Mouse (Mus musculus) kidney, adult 11 months (tissue): ENCODE results near the gene Stra6.

ENCODE experiments used
- DNase-seq: peaks from one replicate; pipeline ENCODE4 v3.0.0; 2022

The Stra6 gene

GRCm38 (mm10) chr9:58133893-58134884, 70.6 kb downstream of the Stra6 start:
- DNase-seq, result no peak

- DNase-seq, result no peak
These were observed 71.3 kb downstream of the Stra6 start for GRCm38 (mm10) chr9:58134906-58135305.

GRCm38 (mm10) chr9:58135921-58136321, 72.3 kb downstream of the Stra6 start:
- DNase-seq, result no peak

- peak; percentile 24 for DNase-seq
These were observed 76.4 kb downstream of the Stra6 start for GRCm38 (mm10) chr9:58139947-58140346.

GRCm38 (mm10) chr9:58143419-58143818, 79.8 kb downstream of the Stra6 start:
- DNase-seq, result no peak

- DNase-seq, result no peak
These were observed 81.1 kb downstream of the Stra6 start for GRCm38 (mm10) chr9:58144664-58145063.

GRCm38 (mm10) chr9:58145417-58145816, 81.8 kb downstream of the Stra6 start:
- DNase-seq, result no peak

- no peak for DNase-seq
These were observed 85.2 kb downstream of the Stra6 start for GRCm38 (mm10) chr9:58148806-58149205.

GRCm38 (mm10) chr9:58150733-58151361, 87.3 kb downstream of the Stra6 start:
- no peak for DNase-seq

GRCm38 (mm10) chr9:58153095-58153494, 89.5 kb downstream of the Stra6 start:
- no peak for DNase-seq

GRCm38 (mm10) chr9:58155366-58155765, 91.8 kb downstream of the Stra6 start:
- DNase-seq, result peak; percentile 30

GRCm38 (mm10) chr9:58156819-58157560, 93.4 kb downstream of the Stra6 start:
- DNase-seq, result no peak

GRCm38 (mm10) chr9:58157838-58158237, 94.2 kb downstream of the Stra6 start:
- DNase-seq, result no peak

GRCm38 (mm10) chr9:58158541-58159311, 95.1 kb downstream of the Stra6 start:
- DNase-seq, result no peak

- DNase-seq, result no peak
These were observed 96.3 kb downstream of the Stra6 start for GRCm38 (mm10) chr9:58159855-58160254.

GRCm38 (mm10) chr9:58160315-58160714, 96.7 kb downstream of the Stra6 start:
- no peak for DNase-seq

GRCm38 (mm10) chr9:58162173-58162572, 98.6 kb downstream of the Stra6 start:
- no peak for DNase-seq

- no peak for DNase-seq
These were observed 99.6 kb downstream of the Stra6 start for GRCm38 (mm10) chr9:58163146-58163545.

GRCm38 (mm10) chr9:58165779-58166178, 102.2 kb downstream of the Stra6 start:
- DNase-seq, result no peak

- DNase-seq, result no peak
These were observed 105.3 kb downstream of the Stra6 start for GRCm38 (mm10) chr9:58168880-58169279.

- no peak for DNase-seq
These were observed 105.8 kb downstream of the Stra6 start for GRCm38 (mm10) chr9:58169426-58169825.

- no peak for DNase-seq
These were observed 109.3 kb downstream of the Stra6 start for GRCm38 (mm10) chr9:58172863-58173262.
